Mouse (Mus musculus) cerebellum, adult 2 months (tissue): ENCODE measurements around the gene Tnk1.

Experiments used
- CTCF ChIP-seq: fragments of 200-500 bp; IDR thresholded peaks from 2 replicates; pipeline ENCODE4 v1.5.1; 2011; ENCODE audit warnings: low read depth, mild to moderate bottlenecking, control low read depth, low read length, moderate library complexity, borderline replicate concordance; ENCODE audit not compliant: insufficient read depth
- POLR2A ChIP-seq: fragments of 200-500 bp; IDR thresholded peaks from 2 replicates; pipeline ENCODE4 v1.6.1; 2011; ENCODE audit warnings: low read length, control low read depth, borderline replicate concordance; ENCODE audit not compliant: insufficient read depth

- no peak for TF ChIP-seq CTCF
- no peak for TF ChIP-seq POLR2A
Measured at GRCm38 (mm10) chr11:69815155-69815554, 43.4 kb downstream of the Tnk1 start, which contains the start of gene Gm39566.
